Mouse (Mus musculus): ENCODE measurements at regions not wholly inside any gene's neighbourhood (a gene's known extent, or its start where the extent isn't known, plus 50 kb on each side); places are given as distances from the start of the nearest gene placed in this dataset.

DNA sequence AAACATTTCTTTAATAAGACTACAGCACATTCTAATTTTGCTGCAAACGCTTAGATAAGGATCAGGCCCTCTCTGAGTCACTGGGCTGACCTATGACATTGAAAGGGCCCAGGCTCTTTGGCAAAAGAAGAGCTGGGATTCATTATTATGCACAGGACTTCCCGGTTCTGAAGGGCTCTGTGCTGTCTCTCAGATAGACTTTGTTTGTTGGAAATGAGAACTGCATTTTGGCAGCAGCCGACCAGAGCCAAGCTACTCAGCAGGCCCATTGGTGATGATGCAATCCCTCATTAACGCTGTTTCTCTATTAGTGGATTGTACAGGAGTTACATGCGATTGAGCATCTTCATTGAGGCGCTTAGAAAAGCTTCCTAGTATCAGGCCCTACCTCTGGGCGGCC lies 204.9 kb upstream of the Sox2 start:
- TF ChIP-seq CTCF (conservative IDR thresholded peaks at IDR 0.05; ENCODE audit: insufficient read depth, insufficient read length, low read depth, low read length) (no peak), POLR2A (IDR thresholded peaks at IDR 0.05; ENCODE audit: low read depth, low read length) (no peak)
